9 mouse cellular contexts compared by ENCODE assay signal in the genomic region with DNA sequence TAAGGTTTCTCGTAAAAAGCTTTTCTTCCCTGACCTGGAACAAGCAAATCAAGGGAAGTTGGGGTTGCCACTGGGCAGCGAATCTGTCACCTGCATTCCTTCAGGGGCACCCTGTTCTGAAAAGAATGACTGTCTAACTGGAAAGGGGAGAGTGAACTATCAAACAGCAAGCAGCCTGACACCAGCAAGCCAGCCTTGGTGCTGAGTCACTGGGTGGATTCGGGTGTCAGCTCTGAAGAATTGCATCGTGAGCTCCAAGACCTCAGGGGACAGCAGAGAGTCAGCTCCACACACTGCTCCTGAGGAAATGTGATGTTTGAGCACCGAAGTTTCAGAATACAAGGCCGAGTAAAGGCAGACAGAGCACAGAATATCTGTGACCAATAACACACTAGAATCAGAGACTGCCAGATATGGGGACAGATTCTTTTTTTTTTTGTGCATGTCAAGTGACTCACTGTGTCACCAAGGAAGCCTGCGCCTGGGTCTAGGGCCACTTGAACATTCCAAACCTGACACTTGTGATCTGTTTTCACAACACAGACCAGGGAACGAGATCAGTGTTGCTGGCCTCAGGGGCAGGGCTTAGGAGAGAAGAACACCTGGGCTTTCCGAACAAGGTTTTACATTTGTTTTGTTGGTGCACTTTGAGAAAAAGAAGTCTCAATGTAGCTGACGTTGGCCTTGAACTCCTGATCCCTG. TPM values are rescaled to one million over a fixed set of nuclear protein-coding genes. Genes with fewer than 3 reads are reported as not detected.
DNase-seq lines count a peak whose midpoint lies in the region; ATAC-seq and TF ChIP-seq lines count a peak whose summit lies in the region.
"Had no signal": no experiment of that assay in that cellular context is flagged by ENCODE, and none has a peak within 500 bp of the region (broad histone marks: within the 10 kb centered on the region; RNA-seq: fewer than 3 reads in every experiment).

No protein-coding gene starts in this region.

- no peak; the same call in 1 of the 2 replicates for TF ChIP-seq CTCF in hindbrain, postnatal 0 days (IDR thresholded peaks at IDR 0.05; ENCODE audit: low read depth)
- TF ChIP-seq CTCF in heart, adult 2 months (IDR thresholded peaks at IDR 0.05) = peak; percentile 24

- H3K4me1 ChIP-seq in hindbrain, postnatal 0 days (ENCODE audit: insufficient read depth, low read length) = no peaks in the 10 kb centered on the region
- no peaks in the 10 kb centered on the region for H3K4me1 ChIP-seq in hindbrain, embryonic 13.5 days (replicated peaks)
- H3K4me1 ChIP-seq in heart, adult 2 months (ENCODE audit: control insufficient read depth, insufficient read depth, low read length) = no peaks in the 10 kb centered on the region

- no peak for ATAC-seq in hindbrain, postnatal 0 days
- ATAC-seq in hindbrain, embryonic 13.5 days (ENCODE audit: low FRiP score) = no peak

- H3K9ac ChIP-seq in hindbrain, postnatal 0 days (replicated peaks; ENCODE audit: low read length) = no peak overlapping the region
- H3K9ac ChIP-seq in hindbrain, embryonic 13.5 days = no peak overlapping the region
- H3K9ac ChIP-seq in heart, adult 2 months (ENCODE audit: low read depth, low read length) = no peak overlapping the region

- WGBS in hindbrain, postnatal 0 days = 75% methylated on average over 10 of the region's 10 CpGs
- WGBS in hindbrain, embryonic 13.5 days = 70% methylated on average over 10 of the region's 10 CpGs
- 54% methylated on average over 10 of the region's 10 CpGs for WGBS in heart, adult 2 months

- no peaks in the 10 kb centered on the region; the same call in 1 of the 2 replicates for H3K36me3 ChIP-seq in hindbrain, postnatal 0 days (ENCODE audit: insufficient read depth, low read length)
- peaks cover 11% of the 10 kb centered on the region for H3K36me3 ChIP-seq in hindbrain, embryonic 13.5 days
- no peaks in the 10 kb centered on the region for H3K36me3 ChIP-seq in heart, adult 2 months (ENCODE audit: control insufficient read depth, insufficient read depth, low read length)

- no peaks in the 10 kb centered on the region for H3K79me2 ChIP-seq in heart, adult 2 months (replicated peaks; ENCODE audit: control insufficient read depth, insufficient read depth, low read length)

- H3K9me3 ChIP-seq in hindbrain, postnatal 0 days (ENCODE audit: low read length) = 0 out of 2 replicates have a peak, but pooled peaks cover 2% of the 10 kb centered on the region
- peaks cover 8% of the 10 kb centered on the region for H3K9me3 ChIP-seq in hindbrain, embryonic 13.5 days

- no peak overlapping the region for H3K4me2 ChIP-seq in hindbrain, postnatal 0 days (ENCODE audit: low read depth, low read length)
- no peak overlapping the region for H3K4me2 ChIP-seq in hindbrain, embryonic 13.5 days

- no peak overlapping the region for H3K4me3 ChIP-seq in hindbrain, postnatal 0 days (ENCODE audit: low read length)
- H3K4me3 ChIP-seq in hindbrain, embryonic 13.5 days = no peak overlapping the region
- no peak overlapping the region for H3K4me3 ChIP-seq in heart, adult 2 months

- no peak overlapping the region for H3K27ac ChIP-seq in hindbrain, postnatal 0 days
- no peak overlapping the region for H3K27ac ChIP-seq in hindbrain, embryonic 13.5 days
- peak overlapping the region; percentile 15; the same call in 1 of the 2 replicates for H3K27ac ChIP-seq in heart, adult 2 months

- no peak for TF ChIP-seq POLR2A in heart, adult 2 months (IDR thresholded peaks at IDR 0.05; ENCODE audit: insufficient read depth, low read depth, low read length)

- intact Hi-C loops in heart, adult 2 months (cut with DNase I) = no loop called here
- intact Hi-C loops in left cerebral cortex, postnatal 14 days (cut with DNase I) = no loop called here

- DNase-seq in hindbrain, postnatal 0 days (ENCODE audit: low spot score) = peak; percentile 40
- DNase-seq in adrenal gland, postnatal 10 days = peak; percentile 54
- DNase-seq in heart, adult 2 months = peak; percentile 32 to 38
- peak; percentile 82 for DNase-seq in lung, postnatal 25 days (ENCODE audit: low spot score)
- DNase-seq in cerebellum, adult 18-20 months = no peak
- DNase-seq in left cerebral cortex, postnatal 14 days (ENCODE audit: low spot score in 2 of 2) = no peak
- no peak for DNase-seq in right cerebral cortex, postnatal 10 days (ENCODE audit: low spot score in 2 of 2)
- DNase-seq: thymus, adult 18-20 months had no signal

- no peak for TF ChIP-seq EP300 in heart, adult 2 months (IDR thresholded peaks at IDR 0.05; ENCODE audit: insufficient read depth, low read depth, low read length)

- H3K27me3 ChIP-seq in hindbrain, postnatal 0 days (ENCODE audit: insufficient read depth, low read length) = no peaks in the 10 kb centered on the region
- H3K27me3 ChIP-seq in hindbrain, embryonic 13.5 days = no peaks in the 10 kb centered on the region
- H3K27me3 ChIP-seq in heart, adult 2 months (ENCODE audit: control insufficient read depth, insufficient read depth, low read length) = no peaks in the 10 kb centered on the region

RNA-seq across cellular contexts. Expression of a gene that starts 59.6 kb away (rescaled TPM):
- total RNA-seq in hindbrain, postnatal 0 days (2014; rRNA removed) = 13.9 and 14.7 TPM in 2 replicates
- polyA plus RNA-seq in hindbrain, postnatal 0 days (2015; fragmentation: Nextera tagmentation; extraction: Ambion mirVana) = 4.2 and 4.4 TPM in 2 replicates
- 1.7 and 2.1 TPM in 2 replicates for polyA plus RNA-seq in hindbrain, embryonic 13.5 days (2015; fragmentation: Nextera tagmentation; extraction: Ambion mirVana)
- total RNA-seq in adrenal gland, postnatal 10 days (2021) = 1 to 10 TPM; 8.2 to 8.6 TPM
- 1 to 10 TPM; 2.6 to 3.0 TPM for total RNA-seq in heart, adult 2 months (2021)
- 1.9 and 2.3 TPM in 2 replicates for polyA plus RNA-seq in heart, adult 2 months (2012; rRNA removed)
- 10 to 100 TPM; 17.9 to 21.3 TPM for total RNA-seq in left cerebral cortex, postnatal 14 days (2021)

Comparison
In these comparisons a context has a peak if more than half of its experiments do, and no peak if none do; other contexts are left out.
1. DNase-seq: peak in hindbrain, postnatal 0 days (single experiment), adrenal gland, postnatal 10 days (single experiment), heart, adult 2 months (2 of 2) and lung, postnatal 25 days (single experiment); none in cerebellum, adult 18-20 months (0 of 2), left cerebral cortex, postnatal 14 days (0 of 2) and right cerebral cortex, postnatal 10 days (0 of 2).